Mouse (Mus musculus) E14TG2a.4 (cell line): ENCODE measurements around the gene Hapln3.

Experiments
- CTCF ChIP-seq: conservative IDR thresholded peaks from 2 replicates; pipeline ENCODE4 v1.5.1; 2014; ENCODE audit warnings: low read length
- NANOG ChIP-seq: IDR thresholded peaks from 2 replicates; pipeline ENCODE4 v1.6.1; 2014; ENCODE audit warnings: borderline replicate concordance, low read length, mixed read lengths
- POU5F1 ChIP-seq: IDR thresholded peaks from 2 replicates; pipeline ENCODE4 v1.6.1; 2014; ENCODE audit warnings: low read length, borderline replicate concordance

DNA sequence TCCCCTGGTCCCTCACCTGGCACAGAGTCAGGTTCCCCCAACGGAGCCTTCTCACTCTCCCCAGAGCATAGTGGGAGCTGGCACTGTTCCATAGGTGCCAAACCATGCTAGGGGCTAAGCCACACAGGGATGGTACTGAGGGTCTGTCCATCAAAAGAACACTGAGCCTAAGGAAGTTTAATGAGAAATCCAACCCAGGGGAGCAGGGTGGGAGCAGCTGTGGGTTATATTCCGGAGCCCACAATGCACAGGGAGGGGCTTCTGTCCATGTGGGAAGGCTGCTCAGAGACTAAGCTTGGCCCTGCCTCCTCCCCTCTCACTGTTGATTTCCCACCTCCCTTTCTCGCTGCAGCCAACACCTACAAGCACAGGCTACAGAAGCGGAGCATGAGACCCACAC, 17.0 kb downstream of the Hapln3 start:
- TF ChIP-seq CTCF (no peak), NANOG (no peak), POU5F1 (no peak)
